Mouse (Mus musculus): Measurements from ENCODE around the gene Esp4.
"Not testable (repeated sequence)": the region's sequence is repeated elsewhere in the genome, so short reads cannot be mapped to it uniquely, and the experiment has no call there.

The Esp4 gene

DNA sequence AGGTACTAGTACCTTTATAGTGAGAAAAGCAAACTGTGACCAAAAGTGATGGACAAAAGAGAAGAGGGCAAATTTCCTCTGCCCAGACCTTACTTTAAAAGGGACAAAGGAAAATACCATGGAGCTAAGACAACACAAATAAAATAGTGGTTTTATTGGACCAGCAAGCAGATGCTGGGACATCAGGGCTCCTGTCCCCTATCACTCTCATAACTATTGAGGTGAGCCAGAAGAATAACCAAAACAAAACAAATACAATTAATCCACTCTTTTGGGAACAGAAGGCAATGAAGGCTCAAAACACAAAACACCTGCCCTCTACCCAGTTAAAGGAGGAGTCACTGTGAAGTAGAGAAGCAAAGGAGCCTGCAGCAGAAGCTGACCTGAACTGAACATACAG is at the start of gene Esp4:
TSS of gene Esp4 (plus strand) at position 301 of the 400 bp plus-strand sequence.
- DNase-seq (ENCODE audit: low spot score in 2 of 2): no peak

DNA sequence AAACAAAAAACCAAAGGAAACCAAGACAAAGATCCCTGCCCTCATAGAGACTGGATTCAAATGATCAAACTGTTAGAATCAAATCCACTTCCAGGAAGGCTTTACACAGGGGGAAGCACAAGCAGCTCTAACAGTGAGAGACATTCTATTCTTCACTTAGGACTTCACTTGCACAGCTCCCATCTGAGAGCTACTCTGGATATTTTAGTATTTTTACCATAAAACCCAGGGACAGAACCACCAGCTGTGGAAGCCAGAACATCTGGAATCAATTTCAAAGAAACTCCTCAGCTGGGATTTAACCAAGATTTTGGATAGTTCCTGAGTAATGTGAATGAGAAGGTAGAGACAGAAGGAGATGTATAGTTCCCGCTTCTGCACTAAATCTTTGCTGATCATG is 44.9 kb upstream of the Esp4 start:
- DNase-seq (ENCODE audit: low spot score in 2 of 2): no peak

DNA sequence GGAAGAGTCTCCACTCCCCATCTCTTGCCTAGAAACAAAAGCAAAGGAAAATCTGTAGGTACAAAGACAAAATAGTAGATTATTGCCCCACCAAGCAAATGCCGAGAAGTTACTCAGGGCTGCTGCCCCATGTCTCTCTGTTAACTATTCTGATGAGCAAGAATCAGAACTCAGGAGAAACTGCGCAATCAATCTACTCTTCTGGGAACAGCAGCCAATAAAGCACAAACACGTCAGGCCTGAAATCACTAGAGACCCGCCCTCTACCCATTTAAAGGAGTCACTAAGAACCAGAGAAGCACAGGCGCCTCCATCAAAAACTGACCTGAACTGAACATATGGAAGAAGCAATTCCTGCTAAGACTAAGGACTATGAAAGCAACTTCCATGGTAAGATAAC is 37.2 kb upstream of the Esp4 start, which contains the start of gene Esp6:
TSS of gene Esp6 (plus strand) at position 301 of the 400 bp plus-strand sequence.
- no peak for DNase-seq (ENCODE audit: low spot score in 2 of 2)

DNA sequence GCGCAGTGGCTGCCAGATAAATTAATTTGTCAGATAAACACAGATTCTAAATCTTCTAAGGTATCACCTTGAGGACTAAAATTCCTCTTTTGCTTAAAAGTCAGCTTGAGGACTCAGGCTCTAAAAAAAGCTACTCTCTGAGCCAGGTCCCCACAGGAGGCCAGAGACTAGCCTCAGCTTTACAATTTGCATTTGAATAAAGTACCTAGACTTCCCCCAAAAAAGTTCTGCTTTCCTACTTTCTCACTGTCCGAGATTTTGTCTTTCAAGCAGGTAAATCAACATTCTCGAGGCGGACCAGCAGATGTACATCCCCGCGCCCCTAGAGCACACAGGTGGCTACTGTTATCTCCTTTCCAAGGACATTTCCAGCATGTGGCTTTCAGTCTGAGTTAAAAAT is 14.5 kb upstream of the Esp4 start:
- not testable (repeated sequence) for DNase-seq (ENCODE audit: low spot score in 2 of 2)

DNA sequence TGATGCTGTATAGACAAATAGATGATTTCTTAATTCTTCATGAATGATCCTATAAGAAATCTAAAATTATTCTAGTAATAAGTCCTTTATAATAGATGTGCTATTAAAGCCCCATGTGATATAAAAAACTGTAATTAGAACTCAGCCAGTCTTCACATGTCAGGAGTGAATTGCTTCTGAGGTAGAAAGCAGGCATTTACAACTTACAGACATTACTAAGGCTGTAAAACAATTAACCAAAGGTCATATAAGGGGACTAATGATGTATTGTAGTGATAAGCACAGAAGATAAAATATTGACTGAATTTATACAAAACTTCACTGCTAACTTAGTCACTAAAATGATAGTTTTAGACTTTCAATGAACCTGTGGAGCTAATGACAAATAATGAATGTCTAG is 7.1 kb upstream of the Esp4 start:
- no peak for DNase-seq (ENCODE audit: low spot score in 2 of 2)

DNA sequence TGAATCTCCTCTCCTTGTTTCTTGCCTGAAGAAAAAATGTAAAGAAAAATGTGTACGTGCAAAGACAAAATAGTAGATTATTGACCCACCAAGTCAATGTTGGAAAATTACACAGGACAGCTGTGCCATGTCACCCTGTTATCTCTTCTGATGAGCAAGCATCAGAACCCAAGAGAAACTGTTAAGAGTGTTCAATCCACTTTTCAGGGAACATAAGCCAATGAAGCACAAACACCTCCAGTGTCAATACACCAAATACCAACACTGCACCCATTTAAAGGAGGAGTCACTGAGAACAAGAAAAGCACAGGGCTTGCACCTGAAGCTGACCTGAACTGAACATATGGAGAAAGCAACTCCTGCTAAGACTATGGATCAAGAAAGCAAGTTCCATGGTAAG is 33.4 kb downstream of the Esp4 start, which contains the start of gene Esp3:
TSS of gene Esp3 (plus strand) at position 301 of the 400 bp plus-strand sequence.
- not testable (repeated sequence) for DNase-seq (ENCODE audit: low spot score in 2 of 2)
